Mouse (Mus musculus) limb, embryonic 14.5 days (tissue): ENCODE measurements at regions not wholly inside any gene's neighbourhood (a gene's known extent, or its start where the extent isn't known, plus 50 kb on each side); places are given as distances from the start of the nearest gene placed in this dataset.

Source experiments
- ATAC-seq: fragments of 200-750 bp; cut with Nextera tagmentation; 2 replicates; pipeline ENCODE4 v1.8.0; 2017; ENCODE audit warnings: low read depth, moderate number of reproducible peaks, moderate TSS enrichment; ENCODE audit not compliant: low FRiP score
- DNase-seq: peaks from one replicate; pipeline ENCODE4 v3.0.0-alpha.2; 2015; ENCODE audit warnings: low spot score
- H3K27ac ChIP-seq: fragments of 300-500 bp; sonication (generic); replicated peaks from 2 replicates; pipeline ENCODE4 v1.5.1; 2014; ENCODE audit warnings: low read depth, mild to moderate bottlenecking, low read length, moderate library complexity, mixed read lengths
- H3K27me3 ChIP-seq: fragments of 300-500 bp; sonication (generic); 2 replicates; pipeline ENCODE4 v1.6.1; 2014; ENCODE audit warnings: low read length, mixed read lengths; ENCODE audit not compliant: control insufficient read depth, insufficient read depth
- H3K36me3 ChIP-seq: fragments of 300-500 bp; sonication (generic); 2 replicates; pipeline ENCODE4 v1.6.1; 2014; ENCODE audit warnings: mild to moderate bottlenecking, low read length, moderate library complexity, mixed read lengths; ENCODE audit not compliant: control insufficient read depth, insufficient read depth
- H3K4me1 ChIP-seq: fragments of 300-500 bp; sonication (generic); 2 replicates; pipeline ENCODE4 v1.6.1; 2014; ENCODE audit warnings: antibody characterized with exemption, low read length, mixed read lengths; ENCODE audit not compliant: control insufficient read depth, insufficient read depth
- H3K4me2 ChIP-seq: fragments of 300-500 bp; sonication (generic); replicated peaks from 2 replicates; pipeline ENCODE4 v1.6.1; 2014; ENCODE audit warnings: low read depth, mild to moderate bottlenecking, low read length, moderate library complexity; ENCODE audit not compliant: severe bottlenecking
- H3K4me3 ChIP-seq: fragments of 300-500 bp; sonication (generic); replicated peaks from 2 replicates; pipeline ENCODE4 v1.5.1; 2014; ENCODE audit warnings: low read length
- H3K9ac ChIP-seq: fragments of 300-500 bp; sonication (generic); 2 replicates; pipeline ENCODE4 v1.6.1; 2014; ENCODE audit warnings: mild to moderate bottlenecking, low read depth, low read length, moderate library complexity; ENCODE audit not compliant: severe bottlenecking
- H3K9me3 ChIP-seq: fragments of 300-500 bp; sonication (generic); 2 replicates; pipeline ENCODE4 v1.6.1; 2016; ENCODE audit warnings: low read length; ENCODE audit not compliant: control insufficient read depth
- POLR2A ChIP-seq: fragments of 200-500 bp; IDR thresholded peaks from 2 replicates; pipeline ENCODE4 v1.8.0; 2012; ENCODE audit warnings: inconsistent platforms, mild to moderate bottlenecking, moderate library complexity, borderline replicate concordance; ENCODE audit not compliant: insufficient read depth, insufficient read length; ENCODE audit errors: extremely low read depth
- WGBS: fragments of 180-500 bp; shearing (Covaris S2); extraction: QIAGEN DNeasy Blood & Tissue Kit; methylation state at CpG from one replicate; pipeline ENCODE4 v1.1.7; 2014; 5-methylcytosine and 5-hydroxymethylcytosine counted together

DNA sequence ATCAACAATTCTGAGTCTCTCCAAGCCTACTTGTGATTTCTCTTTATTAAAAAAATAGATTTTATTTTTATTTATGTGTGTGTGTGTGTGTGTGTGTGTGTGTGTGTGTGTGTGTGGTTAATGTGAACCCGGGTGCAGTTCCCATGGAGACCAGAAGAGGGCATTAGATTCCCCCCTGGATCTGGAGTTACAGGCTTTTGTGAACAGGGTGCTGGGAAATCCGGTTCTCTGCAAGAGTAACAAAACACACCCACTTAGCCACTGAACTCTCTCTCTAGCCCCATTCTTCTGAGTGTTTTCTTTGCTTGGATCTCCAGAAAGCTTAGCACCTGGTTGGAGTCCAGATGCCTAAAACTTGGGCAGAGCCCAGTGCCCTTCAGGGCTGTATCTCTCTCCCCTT is 198.4 kb downstream of the Nucb2 start:
- ATAC-seq (no peak), DNase-seq (no peak)
- H3K9me3 ChIP-seq, result no peaks in the 10 kb centered on the region
- H3K4me3 ChIP-seq, result no peak overlapping the region
- H3K36me3 ChIP-seq, result no peaks in the 10 kb centered on the region
- WGBS, result 94% methylated on average over 2 of the region's 2 CpGs
- no peaks in the 10 kb centered on the region for H3K4me1 ChIP-seq
- H3K9ac ChIP-seq, result no peak overlapping the region
- H3K4me2 ChIP-seq, result no peak overlapping the region
- H3K27me3 ChIP-seq, result no peaks in the 10 kb centered on the region
- no peak overlapping the region for H3K27ac ChIP-seq
- no peak for TF ChIP-seq POLR2A

DNA sequence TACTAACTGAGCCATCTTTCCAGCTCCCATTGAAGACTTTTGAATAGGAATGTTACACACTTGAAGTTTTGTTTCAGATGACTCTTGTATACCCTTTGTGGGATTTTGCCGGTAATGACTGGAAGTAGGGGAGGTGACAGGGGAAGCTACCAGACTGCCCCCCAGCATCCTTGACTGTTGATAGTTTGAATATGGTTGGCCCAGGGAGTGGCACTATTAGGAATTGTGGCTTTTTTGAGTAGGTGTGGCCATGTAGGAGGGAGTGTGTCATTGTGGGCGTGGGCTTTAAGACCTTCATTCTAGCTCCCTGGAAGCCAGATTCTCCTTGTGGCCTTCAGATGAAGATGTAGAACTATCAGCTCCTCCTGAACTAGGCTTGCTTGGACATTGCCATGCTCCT is 207.4 kb downstream of the Nucb2 start:
- WGBS, result 90% methylated on average over 2 of the region's 2 CpGs
- Histone ChIP-seq H3K27ac (no peak overlapping the region), H3K4me2 (no peak overlapping the region), H3K9me3 (no peaks in the 10 kb centered on the region), H3K4me1 (no peaks in the 10 kb centered on the region), H3K4me3 (no peak overlapping the region), H3K36me3 (no peaks in the 10 kb centered on the region), H3K27me3 (no peaks in the 10 kb centered on the region), H3K9ac (no peak overlapping the region)
- TF ChIP-seq POLR2A, result no peak
- ATAC-seq, result no peak
- no peak for DNase-seq

DNA sequence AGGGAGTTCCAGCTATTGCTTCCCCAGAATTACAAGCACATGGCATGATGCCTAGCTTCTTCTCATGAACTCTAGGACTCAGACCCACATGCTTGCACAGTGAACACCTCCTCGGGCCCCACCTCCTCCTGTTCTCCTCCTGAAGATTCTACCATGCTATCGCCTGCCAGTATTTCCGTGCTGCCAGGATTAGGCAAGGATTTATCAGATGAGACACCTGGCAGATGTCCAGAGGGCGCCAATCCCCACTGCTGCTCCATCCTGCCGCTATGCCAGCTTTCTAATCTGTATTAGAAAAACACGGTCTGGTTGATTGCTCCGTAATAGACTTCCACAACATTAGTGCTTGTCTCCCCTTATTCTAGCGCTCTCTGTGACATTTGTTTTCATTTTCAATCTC is 209.0 kb downstream of the Nucb2 start:
- Histone ChIP-seq H3K27me3 (no peaks in the 10 kb centered on the region), H3K4me3 (no peak overlapping the region), H3K36me3 (no peaks in the 10 kb centered on the region), H3K27ac (no peak overlapping the region), H3K4me2 (no peak overlapping the region), H3K9ac (no peak overlapping the region), H3K4me1 (no peaks in the 10 kb centered on the region), H3K9me3 (no peaks in the 10 kb centered on the region)
- DNase-seq (no peak), ATAC-seq (no peak)
- 82% methylated on average over 8 of the region's 8 CpGs for WGBS
- TF ChIP-seq POLR2A, result no peak

DNA sequence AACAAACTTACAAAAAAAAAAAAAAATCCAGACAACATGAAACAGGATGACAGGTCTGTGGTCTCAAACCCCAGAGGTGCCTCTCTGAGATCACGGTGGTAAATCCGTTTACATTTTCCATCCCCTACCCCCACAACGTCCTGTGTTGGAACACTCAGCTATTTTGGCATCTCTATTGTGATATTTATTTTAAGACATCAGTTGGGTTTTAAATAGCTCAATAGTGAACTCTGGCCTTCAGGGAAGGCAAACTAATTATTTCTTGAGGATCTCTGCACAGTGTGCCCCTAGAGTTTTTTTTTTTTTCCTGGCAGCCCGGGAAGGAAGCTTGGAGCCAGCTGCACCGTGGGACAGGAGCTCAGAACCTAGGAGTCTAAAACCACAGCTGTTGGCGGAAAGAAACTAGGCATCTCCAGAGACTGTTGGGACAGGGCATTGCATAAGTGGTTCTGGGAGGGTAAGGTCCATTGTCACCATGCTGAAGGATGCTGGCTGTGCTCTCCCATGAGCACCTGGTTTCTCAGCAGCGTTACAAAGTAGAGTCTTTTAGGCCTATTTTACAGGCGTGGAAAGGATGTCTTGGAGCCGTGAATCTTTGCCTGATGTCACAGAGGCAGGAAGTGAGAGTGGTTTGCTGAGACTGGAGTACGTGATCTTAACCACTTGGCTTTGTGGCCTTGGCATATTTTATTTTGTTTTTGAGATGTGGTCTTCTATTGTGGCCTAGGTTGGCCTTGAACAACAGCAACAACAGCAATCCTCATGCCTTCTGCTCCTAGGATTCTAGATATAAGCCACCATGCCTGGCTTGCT is 211.3 kb downstream of the Nucb2 start:
- H3K4me1 ChIP-seq, result no peaks in the 10 kb centered on the region
- no peaks in the 10 kb centered on the region for H3K36me3 ChIP-seq
- no peaks in the 10 kb centered on the region for H3K27me3 ChIP-seq
- DNase-seq (no peak), ATAC-seq (no peak)
- H3K9ac ChIP-seq, result no peak overlapping the region
- H3K27ac ChIP-seq, result no peak overlapping the region
- H3K9me3 ChIP-seq, result no peaks in the 10 kb centered on the region
- TF ChIP-seq POLR2A, result no peak
- no peak overlapping the region for H3K4me2 ChIP-seq
- H3K4me3 ChIP-seq, result no peak overlapping the region
- 52% methylated on average over 10 of the region's 10 CpGs for WGBS

DNA sequence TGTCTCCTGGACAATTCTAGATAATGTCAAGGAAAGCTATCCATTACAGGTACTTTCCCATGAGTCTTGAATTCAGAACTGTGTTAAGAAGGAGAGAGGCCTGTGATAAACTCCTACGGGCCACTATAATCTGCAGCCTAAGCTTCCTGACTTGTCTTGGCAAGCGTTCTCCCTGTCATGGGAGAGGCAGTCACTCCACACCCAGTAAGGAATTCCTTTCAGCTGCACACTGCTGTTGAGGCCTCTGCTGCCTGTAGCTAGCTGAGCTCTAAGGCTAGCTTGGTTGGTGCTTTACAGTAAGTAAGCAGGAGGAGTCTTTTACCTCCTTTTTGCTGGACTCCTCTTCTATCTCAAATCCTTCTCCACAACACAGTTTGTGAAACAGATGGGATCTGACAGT is 224.2 kb downstream of the Nucb2 start:
- TF ChIP-seq POLR2A, result no peak
- Histone ChIP-seq H3K27ac (no peak overlapping the region), H3K4me2 (no peak overlapping the region), H3K9me3 (no peaks in the 10 kb centered on the region), H3K4me1 (peaks cover 10% of the 10 kb centered on the region; the same call in 1 of the 2 replicates), H3K9ac (no peak overlapping the region), H3K27me3 (no peaks in the 10 kb centered on the region), H3K4me3 (no peak overlapping the region), H3K36me3 (no peaks in the 10 kb centered on the region)
- DNase-seq (peak; percentile 62), ATAC-seq (peak; percentile 65)
- 24% methylated on average over 2 of the region's 2 CpGs for WGBS
